Mouse (Mus musculus): ENCODE results near the gene Polg2.
"Not testable (repeated sequence)": the region's sequence is repeated elsewhere in the genome, so short reads cannot be mapped to it uniquely, and the experiment has no call there.

Gene Polg2

GRCm38 (mm10) chr11:106789649-106790048 is 10.3 kb upstream of the Polg2 start:
- no peak for DNase-seq (ENCODE audit: low spot score in 2 of 2)

- DNase-seq (ENCODE audit: low spot score in 2 of 2) = peak; percentile 97
These were observed 9.6 kb upstream of the Polg2 start, which contains the start of the genes Ddx5 and Cep95 for GRCm38 (mm10) chr11:106788775-106789459. Gene Ddx5, minus strand, starts transcription at chr11:106789185. Gene Cep95, plus strand, starts transcription at chr11:106789252.

GRCm38 (mm10) chr11:106788026-106788774 is 8.9 kb upstream of the Polg2 start:
- peak; percentile 100 for DNase-seq (ENCODE audit: low spot score in 2 of 2)

- DNase-seq (ENCODE audit: low spot score in 2 of 2) = peak; percentile 92 to 95
These were observed 8.0 kb upstream of the Polg2 start for GRCm38 (mm10) chr11:106787131-106788025.

GRCm38 (mm10) chr11:106785043-106785442 is 5.7 kb upstream of the Polg2 start:
- no peak for DNase-seq (ENCODE audit: low spot score in 2 of 2)

- DNase-seq (ENCODE audit: low spot score in 2 of 2) = no peak
These were observed 5.1 kb upstream of the Polg2 start for GRCm38 (mm10) chr11:106784476-106784875.

GRCm38 (mm10) chr11:106782841-106783764 is 3.8 kb upstream of the Polg2 start:
- DNase-seq (ENCODE audit: low spot score in 2 of 2) = no peak

- DNase-seq (ENCODE audit: low spot score in 2 of 2) = not testable (repeated sequence)
These were observed 2.9 kb upstream of the Polg2 start for GRCm38 (mm10) chr11:106782271-106782670.

GRCm38 (mm10) chr11:106780590-106781220 is 1.4 kb upstream of the Polg2 start:
- DNase-seq (ENCODE audit: low spot score in 2 of 2) = no peak

- peak in 1 of 2 experiments; percentile 57 for DNase-seq (ENCODE audit: low spot score in 2 of 2)
These were observed 720 bp upstream of the Polg2 start for GRCm38 (mm10) chr11:106780089-106780425.

- DNase-seq (ENCODE audit: low spot score in 2 of 2) = no peak
These were observed 549 bp downstream of the Polg2 start for GRCm38 (mm10) chr11:106778589-106779387.

GRCm38 (mm10) chr11:106778132-106778531 is 1.2 kb downstream of the Polg2 start:
- no peak for DNase-seq (ENCODE audit: low spot score in 2 of 2)

- DNase-seq (ENCODE audit: low spot score in 2 of 2) = no peak
These were observed 1.9 kb downstream of the Polg2 start for GRCm38 (mm10) chr11:106777395-106777794.

GRCm38 (mm10) chr11:106776960-106777359 is 2.4 kb downstream of the Polg2 start:
- DNase-seq (ENCODE audit: low spot score in 2 of 2) = no peak

GRCm38 (mm10) chr11:106773061-106773460 is 6.3 kb downstream of the Polg2 start:
- DNase-seq (ENCODE audit: low spot score in 2 of 2) = no peak

GRCm38 (mm10) chr11:106770195-106770974 is 9.0 kb downstream of the Polg2 start:
- peak; percentile 54 to 74 for DNase-seq (ENCODE audit: low spot score in 2 of 2)

GRCm38 (mm10) chr11:106767516-106767915 is 11.8 kb downstream of the Polg2 start:
- DNase-seq (ENCODE audit: low spot score in 2 of 2) = no peak

GRCm38 (mm10) chr11:106766611-106767162 is 12.7 kb downstream of the Polg2 start:
- DNase-seq (ENCODE audit: low spot score in 2 of 2) = no peak

- peak in 1 of 2 experiments; percentile 65 for DNase-seq (ENCODE audit: low spot score in 2 of 2)
These were observed 16.5 kb downstream of the Polg2 start for GRCm38 (mm10) chr11:106762800-106763185.

Measured in spleen, postnatal 4 days (tissue).